Mouse (Mus musculus): ENCODE data around the gene Pcnx3. TPM values are rescaled to one million over a fixed set of nuclear protein-coding genes. Genes with fewer than 3 reads are reported as not detected.

Gene Pcnx3
- total RNA-seq, 1 experiment from 2014 or later = 78.4 TPM

DNA sequence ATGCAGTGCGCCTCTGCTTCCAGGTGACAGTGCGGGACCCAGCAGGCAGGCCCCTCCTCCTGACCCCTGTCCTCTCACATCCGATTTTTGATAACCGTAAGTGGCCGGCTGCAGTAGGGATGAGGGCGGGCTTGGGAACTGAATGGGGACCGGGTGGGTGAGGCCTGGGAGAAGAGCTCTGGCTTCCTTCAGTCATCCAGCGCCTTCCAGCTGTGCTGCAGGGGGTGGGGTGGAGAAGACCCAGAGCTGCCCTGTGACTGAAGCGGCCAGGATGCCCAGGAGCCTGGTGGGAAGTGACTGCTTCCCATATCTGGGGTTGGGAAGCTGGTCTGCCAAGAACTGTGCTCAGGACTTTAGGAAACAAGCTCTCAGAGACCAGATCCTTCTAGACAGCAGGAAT is 48.4 kb downstream of the Pcnx3 start:
- DNase-seq = no peak

DNA sequence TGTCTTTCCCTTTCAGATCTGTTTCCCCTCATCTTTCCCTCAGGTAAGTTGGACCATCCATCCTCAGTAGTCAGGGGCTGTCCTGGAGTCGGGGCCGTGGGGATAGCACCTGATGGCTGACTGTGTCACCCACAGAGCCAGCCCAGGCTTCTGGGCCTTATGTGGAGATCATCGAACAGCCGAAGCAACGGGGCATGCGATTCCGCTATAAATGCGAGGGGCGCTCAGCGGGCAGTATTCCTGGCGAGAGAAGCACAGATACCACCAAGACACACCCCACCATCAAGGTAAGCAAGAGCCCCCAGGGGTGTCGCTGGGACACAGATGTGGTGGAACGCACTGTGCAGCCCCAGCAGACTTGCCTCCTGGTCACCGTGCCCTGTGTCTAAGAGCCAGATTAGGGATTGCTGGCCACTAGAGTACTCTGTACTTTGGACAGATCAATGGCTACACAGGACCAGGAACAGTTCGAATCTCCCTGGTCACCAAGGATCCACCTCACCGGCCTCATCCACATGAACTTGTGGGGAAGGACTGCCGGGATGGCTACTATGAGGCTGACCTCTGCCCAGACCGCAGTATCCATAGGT is 50.2 kb downstream of the Pcnx3 start:
- no peak for DNase-seq

DNA sequence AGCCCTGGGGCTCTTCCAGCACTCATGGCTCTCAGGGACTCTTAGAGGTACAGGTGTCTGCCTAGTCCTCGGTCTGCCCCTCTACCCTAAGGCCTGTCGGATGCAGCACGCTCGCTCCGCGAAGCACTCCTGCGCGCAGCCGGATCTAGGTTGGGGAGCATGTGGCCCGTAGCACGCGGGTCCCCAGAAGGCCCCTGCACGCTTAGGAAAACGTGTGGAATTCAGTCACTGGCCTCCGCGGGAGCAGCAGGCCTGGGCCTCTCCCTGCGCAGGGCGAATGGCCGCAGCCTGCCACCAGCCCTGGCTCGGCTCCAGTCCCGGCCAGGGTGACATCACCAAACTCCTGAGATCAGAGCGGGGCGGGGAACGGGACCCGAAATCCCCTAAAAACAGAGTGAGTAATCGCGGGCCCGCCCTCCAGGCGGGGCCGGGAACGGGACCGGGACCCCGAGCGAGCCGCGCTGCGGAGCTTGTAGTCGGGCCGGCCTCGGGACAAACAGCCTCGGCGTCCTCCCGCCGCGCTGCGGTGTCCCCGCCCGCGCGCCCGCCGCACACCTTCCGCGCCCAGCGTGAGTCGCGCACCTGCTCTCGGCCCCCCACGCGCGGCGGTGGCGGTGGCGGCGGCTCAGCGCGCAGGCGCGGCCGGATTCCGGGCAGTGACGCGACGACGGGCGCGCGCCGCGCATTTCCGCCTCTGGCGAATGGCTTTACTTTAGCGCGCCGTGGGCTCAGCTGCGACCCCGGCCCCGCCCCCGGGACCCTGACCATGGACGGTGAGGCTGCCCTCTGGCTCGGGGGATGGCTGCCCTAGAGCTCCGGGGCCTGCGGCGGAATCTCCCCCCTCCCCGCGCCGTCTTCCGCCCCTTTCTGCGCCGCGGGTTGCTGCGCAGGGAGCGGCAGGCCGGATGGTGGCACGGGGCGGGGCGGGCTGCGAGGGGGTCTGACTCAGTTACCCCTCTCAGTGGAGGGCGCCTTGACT is 51.4 kb downstream of the Pcnx3 start, which contains the start of gene Rela:
Gene Rela (plus strand): TSS at position 415 of the 979 bp plus-strand sequence.
- peak; percentile 96 for DNase-seq

DNA sequence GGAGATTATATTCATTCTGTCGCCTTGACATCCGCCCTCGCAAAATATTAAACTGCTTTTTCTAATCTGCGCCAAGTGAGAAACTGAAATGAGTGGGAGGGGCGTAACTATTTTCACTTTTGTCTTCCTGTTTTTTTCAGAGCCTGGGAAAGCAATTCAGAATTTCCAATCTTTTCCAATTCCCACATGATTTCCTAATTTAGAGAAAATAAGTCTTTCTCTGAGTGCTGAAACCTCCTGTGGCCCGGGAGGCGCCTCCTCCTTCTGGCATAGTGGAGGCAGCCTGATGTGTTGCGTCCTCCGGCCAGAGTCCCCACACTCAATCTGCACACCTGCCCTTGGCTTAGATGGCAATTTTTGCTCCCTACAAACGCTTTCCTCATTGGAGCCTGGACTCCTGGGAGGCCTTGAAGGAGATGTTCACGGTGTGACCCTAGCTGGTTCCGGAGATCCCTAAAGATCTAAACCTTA is 52.1 kb downstream of the Pcnx3 start:
- no peak for DNase-seq

DNA sequence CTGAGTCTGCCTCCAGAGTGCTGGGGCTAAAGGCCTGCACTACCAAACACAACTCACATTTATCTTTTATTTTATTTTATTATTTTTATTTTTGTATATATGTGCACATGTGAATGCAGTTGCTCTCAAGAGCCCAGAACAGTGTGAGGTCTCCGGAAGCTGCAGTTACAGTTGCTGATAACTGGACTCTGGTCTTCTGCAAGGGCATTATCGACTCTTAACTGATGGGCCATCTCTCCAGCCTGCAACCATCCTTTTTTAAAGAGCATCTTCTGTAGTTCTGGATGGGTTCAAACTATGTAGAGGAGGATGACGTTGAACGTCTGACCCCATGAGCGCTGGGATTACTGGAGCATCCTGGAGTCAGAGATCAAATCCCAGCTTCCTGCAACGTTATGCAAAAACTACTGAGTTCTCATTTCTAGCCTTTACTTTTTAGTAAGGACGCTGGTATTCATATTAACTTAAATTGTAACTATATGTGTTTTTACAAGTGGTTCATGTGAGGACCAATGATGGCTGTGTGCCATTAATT is 52.6 kb downstream of the Pcnx3 start:
- no peak for DNase-seq

DNA sequence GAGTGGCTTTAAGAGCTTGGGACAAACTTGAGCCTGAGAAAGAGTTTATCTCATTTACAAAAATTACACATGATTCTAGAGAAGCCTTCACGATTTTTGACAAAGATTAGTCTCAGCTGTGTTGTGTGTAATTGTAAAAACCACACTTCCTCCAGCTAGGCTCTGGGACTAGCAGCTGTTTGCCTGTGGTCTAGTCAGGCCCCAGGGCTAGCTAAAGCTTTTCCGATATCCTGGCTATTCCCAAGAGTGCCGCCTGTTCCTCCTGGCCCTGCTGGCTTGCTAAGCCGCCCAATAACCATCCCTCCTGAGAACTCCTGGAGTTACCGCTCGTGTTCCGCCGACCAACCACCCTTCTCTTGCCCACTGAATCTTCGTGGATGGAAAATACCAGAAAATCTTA is 56.6 kb downstream of the Pcnx3 start:
- DNase-seq = no peak

DNA sequence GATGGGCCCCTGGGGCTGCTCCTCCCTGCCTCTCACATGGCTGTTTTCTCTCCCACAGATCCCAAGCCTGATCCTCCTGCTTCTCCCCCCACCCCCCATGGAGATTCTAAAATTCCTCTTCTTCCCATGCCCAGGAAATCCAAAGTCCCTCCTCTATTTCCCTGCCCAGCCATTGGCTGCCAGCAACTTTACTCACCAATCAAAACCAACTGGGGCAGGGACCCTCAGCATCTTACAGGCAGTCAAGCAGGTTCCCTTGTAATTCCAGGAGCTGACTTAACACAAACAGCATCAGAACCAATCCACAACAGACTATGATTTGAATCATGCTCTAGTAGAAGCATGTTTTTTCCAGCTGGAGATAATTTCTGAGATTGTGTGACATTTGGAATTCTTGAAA is 58.8 kb downstream of the Pcnx3 start:
- DNase-seq = no peak

DNA sequence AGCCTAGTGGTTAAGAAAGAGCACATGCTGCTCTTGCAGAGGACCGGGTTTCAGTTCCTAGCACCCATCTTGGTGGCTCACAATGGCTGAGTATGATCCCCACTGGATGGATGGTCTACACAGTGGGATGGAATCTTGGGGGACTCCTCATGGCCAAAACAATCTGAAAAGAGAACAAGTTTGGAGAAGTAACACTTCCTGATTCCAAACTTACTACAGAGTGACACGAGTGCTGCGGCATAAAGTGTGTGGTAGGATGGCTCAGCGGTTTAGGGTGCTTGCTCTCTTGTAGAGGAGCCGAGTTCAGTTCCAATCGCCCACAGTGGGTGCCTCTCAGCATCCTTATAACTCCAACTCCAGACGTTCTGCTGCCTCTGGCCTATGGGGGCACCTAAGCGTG is 63.4 kb downstream of the Pcnx3 start:
- no peak for DNase-seq

DNA sequence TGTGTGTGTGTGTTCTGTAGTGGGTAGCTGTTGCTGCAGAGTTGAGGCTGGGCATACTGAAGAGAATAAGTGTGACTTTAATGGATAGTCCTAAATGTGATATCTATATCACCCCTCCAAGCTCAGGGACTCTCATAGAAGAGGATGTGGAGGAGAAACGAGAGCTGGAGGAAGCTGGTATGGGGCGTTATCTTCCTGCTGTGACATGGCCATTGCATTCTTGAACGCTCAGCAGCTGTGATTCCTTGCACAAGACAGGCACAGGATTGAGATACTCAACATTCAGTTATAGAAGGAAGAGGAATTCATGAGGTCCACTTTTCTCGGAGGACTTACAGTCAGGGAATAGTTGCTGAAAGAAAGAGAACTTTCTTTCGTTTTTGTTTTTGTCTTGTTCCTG is 66.8 kb downstream of the Pcnx3 start:
- DNase-seq = no peak

DNA sequence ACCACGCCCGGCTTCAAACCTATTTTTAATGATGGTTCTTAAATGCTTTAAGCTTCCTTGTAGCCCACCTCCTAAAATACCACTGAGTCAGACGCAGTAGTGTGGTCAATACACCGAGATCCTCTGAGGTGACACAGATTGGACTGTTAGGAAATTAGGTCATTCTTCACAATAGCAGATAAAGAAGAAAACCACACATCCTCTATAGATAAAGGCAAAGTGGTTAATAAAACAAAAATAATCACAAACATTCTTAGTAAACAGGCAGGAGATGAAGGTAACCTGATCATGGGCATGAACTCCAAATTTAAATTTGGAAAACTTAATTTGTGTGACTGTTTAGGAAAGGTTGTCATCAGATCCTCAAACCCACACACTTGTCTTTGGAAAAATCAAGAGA is 68.7 kb downstream of the Pcnx3 start:
- DNase-seq = no peak

DNA sequence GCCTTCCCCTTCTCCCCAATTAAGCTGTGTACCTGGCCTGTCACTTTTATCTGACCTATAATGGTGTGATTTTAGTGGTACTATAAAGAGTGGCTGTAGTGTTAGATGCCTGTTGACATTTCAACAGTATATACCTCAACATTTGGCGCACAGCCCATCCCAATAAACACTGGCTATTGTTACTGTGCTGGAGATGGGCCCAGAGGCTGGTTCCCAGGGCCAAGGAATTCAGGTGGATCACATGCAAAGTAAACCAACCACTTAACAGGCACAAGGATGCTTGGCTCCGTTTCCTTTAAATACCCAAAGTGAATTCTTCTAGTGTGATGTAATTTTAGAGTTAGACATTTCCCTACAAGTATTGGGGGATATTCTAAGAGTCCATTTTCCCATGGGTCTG is 73.8 kb downstream of the Pcnx3 start:
- no peak for DNase-seq

Small RNAs within 50 kb of the gene (microRNA-seq; reads per million reads assigned to microRNA genes)
- gene Mir6987 = 0 to 1.3 reads per million in 2 experiments

Other genes with a start within 250 kb of the Pcnx3 start
- 0.98 and 1.1 TPM in 2 replicates for gene Fosl1, start 241.4 kb downstream of the Pcnx3 start, total RNA-seq (2021)
- gene Ccdc85b, start 231.0 kb downstream of the Pcnx3 start, total RNA-seq (2021) = 8.8 and 11.2 TPM in 2 replicates
- 70.8 and 92.6 TPM in 2 replicates for gene Fibp, start 228.3 kb downstream of the Pcnx3 start, total RNA-seq (2021)
- gene Ctsw, start 220.4 kb downstream of the Pcnx3 start, total RNA-seq (2021) = 0.85 and 4.2 TPM in 2 replicates
- 42.5 and 45.9 TPM in 2 replicates for gene Efemp2, start 215.0 kb downstream of the Pcnx3 start, total RNA-seq (2021)
- 22.3 and 28.6 TPM in 2 replicates for gene Mus81, start 200.5 kb downstream of the Pcnx3 start, total RNA-seq (2021)
- 640 and 706 TPM in 2 replicates for gene Cfl1, start 198.5 kb downstream of the Pcnx3 start, total RNA-seq (2021)
- gene 1700020D05Rik, start 185.1 kb downstream of the Pcnx3 start, total RNA-seq (2021) = 1.0 and 2.2 TPM in 2 replicates
- 10.4 and 11.8 TPM in 2 replicates for gene Snx32, start 178.4 kb downstream of the Pcnx3 start, total RNA-seq (2021)
- not detected in 2 replicates for gene Ovol1, start 128.3 kb downstream of the Pcnx3 start, total RNA-seq (2021)
- gene Ap5b1, start 120.9 kb downstream of the Pcnx3 start, total RNA-seq (2021) = 7.3 and 8.0 TPM in 2 replicates
- 106 and 113 TPM in 2 replicates for gene Rnaseh2c, start 87.0 kb downstream of the Pcnx3 start, total RNA-seq (2021)
- 54.8 and 62.0 TPM in 2 replicates for gene Kat5, start 78.7 kb downstream of the Pcnx3 start, total RNA-seq (2021)
- gene Rela, start 51.4 kb downstream of the Pcnx3 start, total RNA-seq (2021) = 60.7 and 65.1 TPM in 2 replicates
- gene Sipa1, start 25.2 kb downstream of the Pcnx3 start, total RNA-seq (2021) = 56.4 and 64.0 TPM in 2 replicates
- 50.4 and 51.2 TPM in 2 replicates for gene Map3k11, start 166 bp downstream of the Pcnx3 start, total RNA-seq (2021)
- not detected in 2 replicates for gene Kcnk7, start 15.5 kb upstream of the Pcnx3 start, total RNA-seq (2021)
- 29.1 and 29.3 TPM in 2 replicates for gene Ehbp1l1, start 37.4 kb upstream of the Pcnx3 start, total RNA-seq (2021)
- gene Fam89b, start 40.7 kb upstream of the Pcnx3 start, total RNA-seq (2021) = 41.3 and 50.4 TPM in 2 replicates
- 212 and 214 TPM in 2 replicates for gene Ltbp3, start 52.0 kb upstream of the Pcnx3 start, total RNA-seq (2021)
- gene Scyl1, start 82.5 kb upstream of the Pcnx3 start, total RNA-seq (2021) = 87.4 and 92.1 TPM in 2 replicates
- gene Frmd8, start 186.4 kb upstream of the Pcnx3 start, total RNA-seq (2021) = 26.0 and 34.5 TPM in 2 replicates
- 14.7 and 16.5 TPM in 2 replicates for gene Slc25a45, start 188.9 kb upstream of the Pcnx3 start, total RNA-seq (2021)
- gene Tigd3, start 205.2 kb upstream of the Pcnx3 start, total RNA-seq (2021) = 1.4 and 1.7 TPM in 2 replicates
- gene Dpf2, start 224.1 kb upstream of the Pcnx3 start, total RNA-seq (2021) = 118 and 119 TPM in 2 replicates
- gene Cdc42ep2, start 235.9 kb upstream of the Pcnx3 start, total RNA-seq (2021) = 9.6 and 9.7 TPM in 2 replicates

Data from adrenal gland, postnatal 14 days (tissue).